Mouse (Mus musculus): Measurements from ENCODE around the gene Psmb11. TPM values are rescaled to one million over a fixed set of nuclear protein-coding genes. Genes with fewer than 3 reads are reported as not detected.
A peak's percentile ranks its signal among the peaks of the same experiment; 100 is the strongest.

Psmb11 gene
- polyA plus RNA-seq, 1 experiment from 2014 or later: not detected

- WGBS: 93% methylated on average over 10 of the region's 10 CpGs
- Histone ChIP-seq H3K36me3 (ENCODE audit: control insufficient read depth, insufficient read depth) (peaks cover 79% of the 10 kb centered on the region), H3K9ac (ENCODE audit: low read depth, low read length) (no peak overlapping the region), H3K27me3 (replicated peaks; ENCODE audit: control insufficient read depth, insufficient read depth, low read length) (no peaks in the 10 kb centered on the region), H3K9me3 (ENCODE audit: control insufficient read depth) (no peaks in the 10 kb centered on the region), H3K4me3 (ENCODE audit: low read depth, low read length) (no peak overlapping the region), H3K27ac (ENCODE audit: low read depth, low read length) (peak overlapping the region; percentile 7; the same call in 1 of the 2 replicates), H3K4me1 (replicated peaks; ENCODE audit: control insufficient read depth, insufficient read depth, low read length) (no peaks in the 10 kb centered on the region), H3K4me2 (replicated peaks; ENCODE audit: low read depth) (no peak overlapping the region)
- ATAC-seq: no peak
- no peak for TF ChIP-seq CTCF (IDR thresholded peaks at IDR 0.05; ENCODE audit: low read depth)
Observed at GRCm38 (mm10) chr14:54664477-54665222, 43.4 kb downstream of the Psmb11 start.

GRCm38 (mm10) chr14:54669381-54669780, 48.1 kb downstream of the Psmb11 start:
- Histone ChIP-seq H3K27ac (ENCODE audit: low read depth, low read length) (no peak overlapping the region), H3K36me3 (ENCODE audit: control insufficient read depth, insufficient read depth) (peaks cover 53% of the 10 kb centered on the region), H3K4me3 (ENCODE audit: low read depth, low read length) (no peak overlapping the region), H3K4me1 (replicated peaks; ENCODE audit: control insufficient read depth, insufficient read depth, low read length) (no peaks in the 10 kb centered on the region), H3K9me3 (ENCODE audit: control insufficient read depth) (no peaks in the 10 kb centered on the region), H3K27me3 (replicated peaks; ENCODE audit: control insufficient read depth, insufficient read depth, low read length) (no peaks in the 10 kb centered on the region), H3K9ac (ENCODE audit: low read depth, low read length) (no peak overlapping the region), H3K4me2 (replicated peaks; ENCODE audit: low read depth) (no peak overlapping the region)
- ATAC-seq: no peak
- 67% methylated on average over 4 of the region's 4 CpGs for WGBS
- peak; percentile 76 for TF ChIP-seq CTCF (IDR thresholded peaks at IDR 0.05; ENCODE audit: low read depth)

- Histone ChIP-seq H3K9ac (ENCODE audit: low read depth, low read length) (no peak overlapping the region), H3K4me1 (replicated peaks; ENCODE audit: control insufficient read depth, insufficient read depth, low read length) (no peaks in the 10 kb centered on the region), H3K4me2 (replicated peaks; ENCODE audit: low read depth) (no peak overlapping the region), H3K4me3 (ENCODE audit: low read depth, low read length) (no peak overlapping the region), H3K36me3 (ENCODE audit: control insufficient read depth, insufficient read depth) (peaks cover 60% of the 10 kb centered on the region), H3K27ac (ENCODE audit: low read depth, low read length) (no peak overlapping the region), H3K27me3 (replicated peaks; ENCODE audit: control insufficient read depth, insufficient read depth, low read length) (no peaks in the 10 kb centered on the region), H3K9me3 (ENCODE audit: control insufficient read depth) (no peaks in the 10 kb centered on the region)
- TF ChIP-seq CTCF (IDR thresholded peaks at IDR 0.05; ENCODE audit: low read depth): no peak
- WGBS: 66% methylated on average over 2 of the region's 2 CpGs
- no peak for ATAC-seq
Observed at GRCm38 (mm10) chr14:54674317-54674716, 53.1 kb downstream of the Psmb11 start.

- peaks cover 59% of the 10 kb centered on the region for H3K36me3 ChIP-seq (ENCODE audit: control insufficient read depth, insufficient read depth)
- no peak overlapping the region for H3K4me2 ChIP-seq (replicated peaks; ENCODE audit: low read depth)
- H3K27ac ChIP-seq (ENCODE audit: low read depth, low read length): no peak overlapping the region
- no peak overlapping the region for H3K4me3 ChIP-seq (ENCODE audit: low read depth, low read length)
- no peaks in the 10 kb centered on the region for H3K4me1 ChIP-seq (replicated peaks; ENCODE audit: control insufficient read depth, insufficient read depth, low read length)
- H3K27me3 ChIP-seq (replicated peaks; ENCODE audit: control insufficient read depth, insufficient read depth, low read length): no peaks in the 10 kb centered on the region
- 90% methylated on average over 5 of the region's 5 CpGs for WGBS
- no peak for ATAC-seq
- no peak for TF ChIP-seq CTCF (IDR thresholded peaks at IDR 0.05; ENCODE audit: low read depth)
- no peaks in the 10 kb centered on the region for H3K9me3 ChIP-seq (ENCODE audit: control insufficient read depth)
- no peak overlapping the region for H3K9ac ChIP-seq (ENCODE audit: low read depth, low read length)
Observed at GRCm38 (mm10) chr14:54676290-54676689, 55.1 kb downstream of the Psmb11 start.

GRCm38 (mm10) chr14:54678657-54679304, 57.5 kb downstream of the Psmb11 start:
- no peak overlapping the region for H3K27ac ChIP-seq (ENCODE audit: low read depth, low read length)
- no peak for ATAC-seq
- H3K9ac ChIP-seq (ENCODE audit: low read depth, low read length): no peak overlapping the region
- H3K27me3 ChIP-seq (replicated peaks; ENCODE audit: control insufficient read depth, insufficient read depth, low read length): no peaks in the 10 kb centered on the region
- no peaks in the 10 kb centered on the region for H3K4me1 ChIP-seq (replicated peaks; ENCODE audit: control insufficient read depth, insufficient read depth, low read length)
- peaks cover 66% of the 10 kb centered on the region for H3K36me3 ChIP-seq (ENCODE audit: control insufficient read depth, insufficient read depth)
- no peak for TF ChIP-seq CTCF (IDR thresholded peaks at IDR 0.05; ENCODE audit: low read depth)
- no peaks in the 10 kb centered on the region for H3K9me3 ChIP-seq (ENCODE audit: control insufficient read depth)
- H3K4me3 ChIP-seq (ENCODE audit: low read depth, low read length): no peak overlapping the region
- no peak overlapping the region for H3K4me2 ChIP-seq (replicated peaks; ENCODE audit: low read depth)
- 67% methylated on average over 16 of the region's 16 CpGs for whole genome bisulfite sequencing

MicroRNAs encoded within 50 kb of the gene (microRNA counts, 519-probe panel; counts per million panel counts)
- not detected for microRNA mmu-miR-686

Small RNA genes lying within 50 kb of the gene (microRNA-seq; reads per million reads assigned to microRNA genes)
- gene Mir686 (not detected), gene Mir6948 (not detected)

Other genes starting within 250 kb of the Psmb11 start
- gene Slc7a7, start 203.7 kb upstream of the Psmb11 start, polyA plus RNA-seq (2015; fragmentation: Nextera tagmentation; extraction: Ambion mirVana): 188 TPM in 2 replicates
- 300 and 317 TPM in 2 replicates for gene Mrpl52, start 194.5 kb upstream of the Psmb11 start, polyA plus RNA-seq (2015; fragmentation: Nextera tagmentation; extraction: Ambion mirVana)
- 49.4 and 53.7 TPM in 2 replicates for gene Mmp14, start 189.8 kb upstream of the Psmb11 start, polyA plus RNA-seq (2015; fragmentation: Nextera tagmentation; extraction: Ambion mirVana)
- gene Lrp10, start 157.3 kb upstream of the Psmb11 start, polyA plus RNA-seq (2015; fragmentation: Nextera tagmentation; extraction: Ambion mirVana): 105 and 108 TPM in 2 replicates
- 0.78 and 0.89 TPM in 2 replicates for gene Rem2, start 145.3 kb upstream of the Psmb11 start, polyA plus RNA-seq (2015; fragmentation: Nextera tagmentation; extraction: Ambion mirVana)
- 18.1 and 20.9 TPM in 2 replicates for gene Prmt5, start 103.9 kb upstream of the Psmb11 start, polyA plus RNA-seq (2015; fragmentation: Nextera tagmentation; extraction: Ambion mirVana)
- 28.2 and 29.4 TPM in 2 replicates for gene Haus4, start 66.8 kb upstream of the Psmb11 start, polyA plus RNA-seq (2015; fragmentation: Nextera tagmentation; extraction: Ambion mirVana)
- 13.1 and 15.1 TPM in 2 replicates for gene Ajuba, start 43.9 kb upstream of the Psmb11 start, polyA plus RNA-seq (2015; fragmentation: Nextera tagmentation; extraction: Ambion mirVana)
- 2.9 and 3.1 TPM in 2 replicates for gene 4931414P19Rik, start 15.4 kb upstream of the Psmb11 start, polyA plus RNA-seq (2015; fragmentation: Nextera tagmentation; extraction: Ambion mirVana)
- 246 and 274 TPM in 2 replicates for gene Psmb5, start 3.4 kb upstream of the Psmb11 start, polyA plus RNA-seq (2015; fragmentation: Nextera tagmentation; extraction: Ambion mirVana)
- not detected in 2 replicates for gene Gm17606, start 19.5 kb downstream of the Psmb11 start, polyA plus RNA-seq (2015; fragmentation: Nextera tagmentation; extraction: Ambion mirVana)
- 0.47 and 0.63 TPM in 2 replicates for gene Cdh24, start 19.9 kb downstream of the Psmb11 start, polyA plus RNA-seq (2015; fragmentation: Nextera tagmentation; extraction: Ambion mirVana)
- 75.5 and 76.8 TPM in 2 replicates for gene 1700123O20Rik, start 64.8 kb downstream of the Psmb11 start, polyA plus RNA-seq (2015; fragmentation: Nextera tagmentation; extraction: Ambion mirVana)
- gene Acin1, start 65.5 kb downstream of the Psmb11 start, polyA plus RNA-seq (2015; fragmentation: Nextera tagmentation; extraction: Ambion mirVana): 49.9 and 57.4 TPM in 2 replicates
- gene Gm29776, start 77.4 kb downstream of the Psmb11 start, polyA plus RNA-seq (2015; fragmentation: Nextera tagmentation; extraction: Ambion mirVana): 0.09 TPM in 1 of 2 replicates, not detected in the other
- not detected in 2 replicates for gene Cebpe, start 90.7 kb downstream of the Psmb11 start, polyA plus RNA-seq (2015; fragmentation: Nextera tagmentation; extraction: Ambion mirVana)
- 34.2 and 36.9 TPM in 2 replicates for gene Slc7a8, start 160.5 kb downstream of the Psmb11 start, polyA plus RNA-seq (2015; fragmentation: Nextera tagmentation; extraction: Ambion mirVana)
- gene Rnf212b, start 192.7 kb downstream of the Psmb11 start, polyA plus RNA-seq (2015; fragmentation: Nextera tagmentation; extraction: Ambion mirVana): not detected in 2 replicates
- gene Homez, start 249.5 kb downstream of the Psmb11 start, polyA plus RNA-seq (2015; fragmentation: Nextera tagmentation; extraction: Ambion mirVana): 6.0 and 7.3 TPM in 2 replicates

Measured in intestine, postnatal 0 days (tissue).